Mouse (Mus musculus) embryonic fibroblast, embryonic 13.5 days (primary cell): ENCODE measurements around the gene D630039A03Rik.

Experiments
- CTCF ChIP-seq: IDR thresholded peaks from 2 replicates; pipeline ENCODE4 v1.5.1; 2011; ENCODE audit warnings: mild to moderate bottlenecking, control low read depth, low read length, moderate library complexity, borderline replicate concordance; ENCODE audit not compliant: insufficient read depth
- POLR2A ChIP-seq: IDR thresholded peaks from 2 replicates; pipeline ENCODE4 v1.6.1; 2011; ENCODE audit warnings: low read depth, mild to moderate bottlenecking, control low read depth, low read length, moderate library complexity

DNA sequence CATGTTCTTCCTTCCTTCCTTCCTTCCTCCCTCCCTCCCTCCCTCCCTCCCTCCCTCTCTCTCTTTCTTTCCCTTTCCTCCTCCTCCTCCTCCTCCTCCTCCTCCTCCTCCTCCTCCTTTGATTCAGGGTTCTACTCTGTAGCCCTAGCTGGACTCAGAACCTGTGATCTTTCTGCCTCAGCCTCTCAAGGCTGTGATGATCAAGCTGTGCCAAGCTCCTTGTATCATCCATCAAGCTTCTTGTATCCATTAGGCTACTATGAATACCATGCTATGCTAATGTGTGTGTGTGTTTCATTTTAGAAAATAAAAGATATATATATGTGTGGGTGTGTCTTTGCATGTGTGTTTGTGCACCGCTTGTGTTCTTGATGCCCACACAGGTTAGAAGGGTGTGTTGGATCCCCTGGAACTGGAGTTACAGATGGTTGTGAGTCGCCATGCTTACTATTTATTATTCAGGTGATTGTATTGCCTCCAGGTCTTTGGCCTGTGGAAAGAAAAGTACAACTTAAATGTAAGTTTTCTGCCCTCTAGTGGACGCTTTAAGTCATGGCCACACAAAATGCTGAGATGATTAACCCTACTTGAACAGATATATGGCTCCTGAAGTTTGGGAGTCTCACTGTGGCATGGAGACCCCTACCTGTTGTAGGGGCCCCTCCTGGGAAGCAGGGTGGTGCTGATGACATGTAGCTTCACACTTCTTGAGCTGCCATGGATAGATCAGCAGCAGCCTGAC lies 11.5 kb upstream of the D630039A03Rik start:
- TF ChIP-seq POLR2A (no peak), CTCF (no peak)
